Mouse (Mus musculus) right cerebral cortex, adult 18-20 months (tissue): ENCODE results near the gene Polr2g.

ENCODE experiments used
- DNase-seq: peaks from one replicate; pipeline ENCODE4 v3.0.0; 2022; ENCODE audit warnings: mixed read lengths

Polr2g gene

GRCm38 (mm10) chr19:8817001-8817400 lies 18.6 kb upstream of the Polr2g start:
- no peak for DNase-seq

GRCm38 (mm10) chr19:8815812-8816211 lies 17.4 kb upstream of the Polr2g start:
- no peak for DNase-seq

- DNase-seq, result no peak
These were observed 8.4 kb upstream of the Polr2g start for GRCm38 (mm10) chr19:8806810-8807209.

- DNase-seq, result no peak
These were observed 5.7 kb upstream of the Polr2g start for GRCm38 (mm10) chr19:8803879-8804660.

GRCm38 (mm10) chr19:8803204-8803780 lies 4.9 kb upstream of the Polr2g start:
- DNase-seq, result no peak

- DNase-seq, result peak; percentile 98
These were observed 3.9 kb upstream of the Polr2g start, which contains the start of gene Zbtb3 for GRCm38 (mm10) chr19:8802130-8802821. TSS of gene Zbtb3 (plus strand) at chr19:8802555.

GRCm38 (mm10) chr19:8798947-8799315 lies 554 bp upstream of the Polr2g start:
- no peak for DNase-seq

- DNase-seq, result peak; percentile 33
These were observed 8.2 kb downstream of the Polr2g start for GRCm38 (mm10) chr19:8790171-8790570.

- DNase-seq, result peak; percentile 19
These were observed 9.2 kb downstream of the Polr2g start for GRCm38 (mm10) chr19:8789171-8789570.

GRCm38 (mm10) chr19:8788521-8788920 lies 9.9 kb downstream of the Polr2g start:
- DNase-seq, result no peak

- DNase-seq, result peak; percentile 96
These were observed 12.2 kb downstream of the Polr2g start, which contains the start of gene Taf6l for GRCm38 (mm10) chr19:8786008-8786781. TSS of gene Taf6l (minus strand) at chr19:8786417.

GRCm38 (mm10) chr19:8774951-8775421 lies 23.4 kb downstream of the Polr2g start:
- DNase-seq, result no peak

GRCm38 (mm10) chr19:8774086-8774835 lies 24.1 kb downstream of the Polr2g start, which contains the start of gene Tmem179b:
TSS of gene Tmem179b (minus strand) at chr19:8774467.
- peak; percentile 97 for DNase-seq

GRCm38 (mm10) chr19:8773409-8773808 lies 25.0 kb downstream of the Polr2g start:
- DNase-seq, result no peak

- DNase-seq, result no peak
These were observed 25.4 kb downstream of the Polr2g start for GRCm38 (mm10) chr19:8772996-8773395.

GRCm38 (mm10) chr19:8770567-8771270 lies 27.7 kb downstream of the Polr2g start, which contains the start of gene Tmem223:
TSS of gene Tmem223 (plus strand) at chr19:8770996.
- peak; percentile 83 for DNase-seq

GRCm38 (mm10) chr19:8765562-8765961 lies 32.8 kb downstream of the Polr2g start:
- no peak for DNase-seq

- DNase-seq, result no peak
These were observed 35.1 kb downstream of the Polr2g start for GRCm38 (mm10) chr19:8763276-8763675.

GRCm38 (mm10) chr19:8760757-8761156 lies 37.6 kb downstream of the Polr2g start:
- DNase-seq, result no peak

GRCm38 (mm10) chr19:8758899-8759298 lies 39.5 kb downstream of the Polr2g start:
- DNase-seq, result no peak

GRCm38 (mm10) chr19:8757471-8757998 lies 40.8 kb downstream of the Polr2g start:
- no peak for DNase-seq
